Mouse (Mus musculus) brain, embryonic 14.5 days (tissue): ENCODE measurements around the gene Dtx3. TPM values are rescaled to one million over a fixed set of nuclear protein-coding genes. Genes with fewer than 3 reads are reported as not detected.
"Not testable (repeated sequence)": the region's sequence is repeated elsewhere in the genome, so short reads cannot be mapped to it uniquely, and the experiment has no call there.

Experiments used
- DNase-seq: peaks from one replicate; pipeline ENCODE4 v3.0.0-alpha.2; 2011; ENCODE audit warnings: low read depth
- CTCF ChIP-seq: fragments of 200-500 bp; IDR thresholded peaks from 2 replicates; pipeline ENCODE4 v1.5.1; 2012; ENCODE audit warnings: inconsistent platforms, mild to moderate bottlenecking, moderate library complexity, borderline replicate concordance; ENCODE audit not compliant: insufficient read depth, insufficient read length; ENCODE audit errors: extremely low read depth
- POLR2A ChIP-seq: fragments of 200-500 bp; IDR thresholded peaks from 2 replicates; pipeline ENCODE4 v1.6.1; 2012; ENCODE audit warnings: mild to moderate bottlenecking, inconsistent platforms, borderline replicate concordance; ENCODE audit not compliant: poor library complexity, insufficient read depth, insufficient read length, severe bottlenecking; ENCODE audit errors: extremely low read depth
- polyA plus RNA-seq: library from polyadenylated mRNA; depleted of rRNA; stranded (reverse); fragments of >200 nt; gene quantifications from 2 replicates; pipeline ENCODE4 v1.2.3, GENCODE M21; 2012; rRNA removed

Dtx3 gene
- polyA plus RNA-seq, 1 experiment, result 405 TPM

DNA sequence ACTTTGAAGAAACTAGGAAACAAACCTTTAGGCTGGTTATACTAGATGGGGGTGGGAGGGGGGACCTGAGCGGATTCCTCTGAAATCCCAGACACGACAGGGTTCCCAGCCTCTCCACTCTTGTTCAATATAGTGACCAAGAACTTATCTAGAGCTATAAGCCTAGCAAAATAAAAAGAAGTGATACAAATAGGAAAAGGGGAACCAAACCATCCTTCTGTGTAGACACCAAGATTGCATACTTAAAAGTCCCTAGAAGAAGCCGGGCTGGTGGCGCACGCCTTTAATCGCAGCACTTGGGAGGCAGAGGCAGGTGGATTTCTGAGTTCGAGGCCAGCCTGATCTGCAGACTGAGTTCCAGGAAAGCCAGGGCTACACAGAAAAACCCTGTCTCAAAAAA, 42.2 kb downstream of the Dtx3 start:
- no peak for DNase-seq
- TF ChIP-seq CTCF (no peak), POLR2A (no peak)

DNA sequence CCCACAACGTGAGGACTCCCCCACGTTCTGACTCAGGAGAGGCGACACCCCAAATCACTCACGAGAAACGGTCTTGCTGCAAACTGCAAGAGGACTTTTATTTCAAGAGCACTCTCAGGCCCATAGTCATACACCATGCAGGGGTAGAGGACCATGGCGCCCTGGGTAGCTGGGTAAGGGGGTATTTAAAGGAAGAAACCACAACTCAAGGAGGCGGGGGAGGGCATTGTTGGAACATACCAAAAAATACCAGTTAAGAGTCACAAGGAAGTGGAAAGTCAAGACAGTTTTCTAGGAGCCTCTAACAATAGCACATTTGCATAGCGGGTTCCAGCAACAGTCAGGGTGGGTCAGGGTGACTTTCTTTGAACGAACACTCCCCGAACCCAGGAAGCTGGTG, 43.0 kb downstream of the Dtx3 start:
- DNase-seq, result not testable (repeated sequence)

DNA sequence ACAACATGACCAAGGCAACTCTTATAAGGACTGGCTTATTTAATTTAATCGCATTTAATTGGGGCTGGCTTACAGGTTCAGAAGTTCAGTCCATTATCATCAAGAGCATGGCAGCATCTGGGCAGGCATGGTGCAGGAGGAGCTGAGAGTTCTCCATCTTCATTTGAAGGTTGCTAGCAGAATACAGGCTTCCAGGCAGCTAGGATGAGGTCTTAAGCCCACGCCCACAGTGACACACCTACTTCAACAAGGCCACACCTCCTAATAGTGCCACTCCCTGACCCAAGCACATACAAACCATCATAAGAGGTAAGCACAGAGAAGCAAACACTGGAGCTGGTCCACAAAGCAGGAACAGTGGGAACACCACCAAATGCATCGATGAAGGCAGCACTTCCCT, 44.3 kb downstream of the Dtx3 start:
- DNase-seq, result not testable (repeated sequence)

DNA sequence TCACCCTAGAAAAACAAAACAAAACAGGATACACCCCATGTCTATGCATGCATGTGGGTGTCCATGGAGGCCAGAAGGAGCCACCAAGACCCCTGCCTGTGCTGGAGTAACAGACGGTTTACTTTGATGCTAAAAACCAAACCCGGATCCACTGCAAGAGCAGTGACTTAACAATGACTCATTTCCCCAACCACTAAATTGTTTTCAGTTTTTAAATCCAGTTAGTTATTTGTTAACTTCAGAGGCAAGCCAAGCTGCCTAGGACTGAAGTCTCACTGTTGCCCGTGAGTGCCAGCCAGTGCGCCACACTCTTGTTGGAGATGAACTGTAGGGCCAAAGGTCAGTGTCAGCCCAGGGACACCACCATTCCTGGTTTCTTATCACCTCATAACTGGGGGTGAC, 45.1 kb downstream of the Dtx3 start:
- no peak for DNase-seq
- TF ChIP-seq POLR2A (no peak), CTCF (no peak)

DNA sequence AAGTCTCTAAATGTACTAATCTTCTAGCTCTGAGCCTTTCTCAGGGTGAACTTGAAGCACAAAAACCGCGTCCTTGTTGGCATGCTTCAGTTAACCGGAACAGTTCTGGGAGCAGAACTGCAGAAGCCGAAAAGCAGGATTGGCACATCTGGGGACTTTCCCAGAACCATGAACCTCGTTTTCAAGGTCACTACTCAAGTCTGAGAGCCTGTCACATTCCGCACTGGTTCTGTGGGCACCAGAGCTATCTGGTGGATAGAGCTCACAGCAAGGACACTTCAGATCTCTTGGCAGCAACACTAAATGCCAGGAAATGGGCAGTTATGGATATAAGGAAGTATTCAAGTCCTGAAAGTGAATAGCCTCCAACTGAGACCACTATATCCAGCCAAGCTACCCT, 48.4 kb downstream of the Dtx3 start:
- no peak for TF ChIP-seq CTCF
- no peak for TF ChIP-seq POLR2A
- DNase-seq, result no peak

DNA sequence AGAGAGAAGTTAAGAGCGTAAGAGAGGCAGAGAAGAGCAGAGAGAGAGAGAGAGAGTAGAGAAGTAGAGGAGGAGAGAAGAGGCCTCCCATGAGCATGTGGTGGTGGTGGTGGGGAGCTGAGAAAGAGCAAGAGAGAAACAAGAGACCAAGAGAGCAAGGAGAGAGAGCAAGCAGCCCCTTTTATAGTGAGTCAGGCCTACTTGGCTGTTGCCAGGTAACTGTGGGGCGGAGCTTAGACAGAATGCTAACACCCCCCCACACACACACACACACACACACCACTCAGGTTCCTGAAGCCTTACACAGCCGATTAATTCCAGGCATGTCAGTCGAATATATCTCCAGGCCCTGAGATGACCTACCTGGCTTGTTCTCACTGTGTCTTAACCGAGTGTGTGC, 50.2 kb downstream of the Dtx3 start:
- no peak for DNase-seq
- TF ChIP-seq POLR2A (no peak), CTCF (no peak)

DNA sequence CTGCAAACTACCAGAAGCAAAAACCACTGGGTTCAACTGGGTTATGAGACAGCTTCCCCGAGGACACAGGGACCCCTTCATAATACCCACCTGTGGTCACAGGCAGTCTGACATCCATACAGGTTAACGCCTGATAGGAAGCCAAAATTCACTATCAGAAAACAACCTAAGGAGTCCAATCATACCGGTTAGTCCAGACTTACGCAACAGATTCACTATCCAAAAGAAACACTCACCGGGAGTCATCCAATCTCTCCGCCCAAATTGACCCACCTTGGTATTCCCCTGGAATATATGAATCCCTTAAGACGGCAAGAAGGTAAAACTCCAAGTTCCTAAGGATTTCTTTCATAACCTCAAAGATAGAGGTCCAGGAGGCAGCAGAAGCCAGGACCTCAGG, 51.0 kb downstream of the Dtx3 start:
- no peak for DNase-seq
- no peak for TF ChIP-seq CTCF

DNA sequence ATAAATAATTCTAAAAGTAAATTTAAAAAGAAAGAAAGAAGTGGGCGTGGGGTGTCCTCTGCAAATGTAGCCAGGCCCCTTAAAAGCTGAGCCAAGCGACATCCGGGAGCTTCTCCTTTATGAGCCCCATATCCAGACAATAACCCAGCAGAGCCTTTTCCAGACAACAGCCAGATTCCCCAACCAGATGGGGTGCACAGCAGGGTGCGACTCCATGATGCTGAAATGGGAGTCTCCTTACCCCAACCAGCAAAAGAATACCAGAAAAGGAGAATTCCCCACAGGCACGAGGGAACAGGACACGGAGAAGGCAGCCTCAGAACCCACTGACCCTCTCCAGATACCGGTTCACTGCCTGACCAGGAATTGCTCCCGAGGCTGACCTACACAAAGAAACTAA, 52.3 kb downstream of the Dtx3 start:
- no peak for DNase-seq
- TF ChIP-seq POLR2A, result no peak
- no peak for TF ChIP-seq CTCF

DNA sequence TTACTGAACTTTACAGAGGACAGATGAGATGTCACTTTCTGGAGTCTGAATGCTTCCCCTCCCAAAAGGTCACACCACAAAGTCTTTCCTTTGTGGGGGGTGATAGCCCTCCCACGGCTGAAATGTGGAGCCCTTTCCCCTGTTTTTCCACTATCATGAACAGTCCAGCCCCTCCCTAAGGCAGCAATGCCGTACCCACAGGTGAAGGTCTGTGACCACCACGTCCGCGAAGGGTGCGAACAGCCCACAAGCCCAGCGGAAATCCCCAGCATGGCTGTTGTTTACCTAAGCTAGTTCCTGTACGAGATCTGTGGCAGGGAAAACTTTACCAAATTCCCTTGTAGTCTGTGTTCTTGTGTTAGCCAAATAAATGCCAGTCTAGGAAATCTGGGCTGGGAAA, 54.0 kb downstream of the Dtx3 start:
- TF ChIP-seq POLR2A (no peak), CTCF (no peak)
- DNase-seq, result no peak

DNA sequence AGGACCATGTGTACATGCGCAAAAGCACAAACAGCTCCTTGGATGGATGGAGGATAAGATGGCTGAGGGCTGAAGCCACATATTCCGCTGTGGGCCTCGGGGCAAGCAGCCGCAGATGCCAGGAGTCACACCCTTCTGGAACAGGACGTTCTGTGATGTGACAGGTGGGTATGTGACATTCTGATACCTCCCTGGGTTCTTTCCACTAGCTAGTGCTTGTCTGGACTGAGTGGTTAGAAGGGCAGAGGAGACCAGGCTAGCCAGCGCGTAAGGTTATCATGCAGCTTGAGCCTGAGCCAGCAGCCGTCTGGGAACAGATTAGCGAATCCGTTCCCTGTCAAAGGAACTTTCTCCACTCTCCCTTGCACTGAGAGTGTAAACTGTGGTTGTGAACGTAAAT, 54.6 kb downstream of the Dtx3 start:
- DNase-seq, result no peak
- TF ChIP-seq CTCF (no peak), POLR2A (no peak)

Other genes with a start within 250 kb of the Dtx3 start
- 73.2 and 79.8 TPM in 2 replicates for gene Ctdsp2, start 217.0 kb downstream of the Dtx3 start, polyA plus RNA-seq
- gene Avil, start 195.0 kb downstream of the Dtx3 start, polyA plus RNA-seq, result 0.28 and 1.7 TPM in 2 replicates
- 41.2 and 52.3 TPM in 2 replicates for gene Tsfm, start 164.9 kb downstream of the Dtx3 start, polyA plus RNA-seq
- 15.8 and 19.4 TPM in 2 replicates for gene Mettl1, start 154.3 kb downstream of the Dtx3 start, polyA plus RNA-seq
- gene Eef1akmt3, start 154.2 kb downstream of the Dtx3 start, polyA plus RNA-seq, result 0.19 and 0.40 TPM in 2 replicates
- 0.63 and 0.97 TPM in 2 replicates for gene Cyp27b1, start 147.5 kb downstream of the Dtx3 start, polyA plus RNA-seq
- gene March9, start 135.5 kb downstream of the Dtx3 start, polyA plus RNA-seq, result 35.9 and 51.7 TPM in 2 replicates
- gene Cdk4, start 132.2 kb downstream of the Dtx3 start, polyA plus RNA-seq, result 871 and 1,231 TPM in 2 replicates
- 96.5 and 115 TPM in 2 replicates for gene Tspan31, start 125.5 kb downstream of the Dtx3 start, polyA plus RNA-seq
- gene Agap2, start 120.4 kb downstream of the Dtx3 start, polyA plus RNA-seq, result 113 and 151 TPM in 2 replicates
- gene Os9, start 74.6 kb downstream of the Dtx3 start, polyA plus RNA-seq, result 71.3 and 93.8 TPM in 2 replicates
- gene B4galnt1, start 30.5 kb downstream of the Dtx3 start, polyA plus RNA-seq, result 48.7 and 72.4 TPM in 2 replicates
- gene Slc26a10, start 15.1 kb downstream of the Dtx3 start, polyA plus RNA-seq, result 1.1 and 2.6 TPM in 2 replicates
- 66.7 and 98.2 TPM in 2 replicates for gene Arhgef25, start 5.6 kb downstream of the Dtx3 start, polyA plus RNA-seq
- 20.2 and 24.7 TPM in 2 replicates for gene Pip4k2c, start 15.9 kb upstream of the Dtx3 start, polyA plus RNA-seq
- 97.5 and 134 TPM in 2 replicates for gene Kif5a, start 67.6 kb upstream of the Dtx3 start, polyA plus RNA-seq
- 326 and 373 TPM in 2 replicates for gene Dctn2, start 70.6 kb upstream of the Dtx3 start, polyA plus RNA-seq
- gene Mbd6, start 93.3 kb upstream of the Dtx3 start, polyA plus RNA-seq, result 39.2 and 67.3 TPM in 2 replicates
- 88.2 and 102 TPM in 2 replicates for gene Mars, start 116.1 kb upstream of the Dtx3 start, polyA plus RNA-seq
- gene Arhgap9, start 126.2 kb upstream of the Dtx3 start, polyA plus RNA-seq, result 0.49 and 0.71 TPM in 2 replicates
- 7.4 and 11.3 TPM in 2 replicates for gene Gli1, start 146.2 kb upstream of the Dtx3 start, polyA plus RNA-seq
- gene Inhbe, start 158.7 kb upstream of the Dtx3 start, polyA plus RNA-seq, result not detected in 2 replicates
- not detected in 2 replicates for gene Inhbc, start 174.7 kb upstream of the Dtx3 start, polyA plus RNA-seq
- 58.6 and 110 TPM in 2 replicates for gene R3hdm2, start 184.6 kb upstream of the Dtx3 start, polyA plus RNA-seq